In the genomic region with DNA sequence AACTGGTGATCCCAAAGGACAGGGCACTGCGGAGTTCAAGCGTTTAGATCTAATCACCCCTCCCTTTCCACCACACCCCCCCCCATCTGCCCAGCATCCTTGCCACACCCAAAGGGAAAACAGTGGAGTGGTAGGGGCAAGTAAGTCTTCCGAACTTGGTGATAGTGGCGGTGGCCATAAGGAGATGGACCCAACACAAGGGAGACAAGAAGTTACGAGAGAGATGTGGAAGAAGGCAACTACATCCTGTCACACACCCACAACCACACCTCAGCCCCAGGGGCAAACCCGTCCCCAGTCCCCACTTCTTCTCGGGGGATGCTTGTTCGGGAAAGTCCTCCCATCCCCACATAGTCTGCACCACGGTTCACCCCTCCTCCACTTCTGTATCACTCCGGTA, we compare ENCODE assay signal across 9 mouse cellular contexts. TPM values are rescaled to one million over a fixed set of nuclear protein-coding genes. Genes with fewer than 3 reads are reported as not detected.
DNase-seq lines count a peak whose midpoint lies in the region; ATAC-seq and TF ChIP-seq lines count a peak whose summit lies in the region.
"Had no signal": no experiment of that assay in that cellular context is flagged by ENCODE, and none has a peak within 500 bp of the region (broad histone marks: within the 10 kb centered on the region; RNA-seq: fewer than 3 reads in every experiment).

No protein-coding gene starts in this region.

- peak overlapping the region; percentile 64 for H3K9ac ChIP-seq in hindbrain, embryonic 15.5 days
- H3K9ac ChIP-seq in midbrain, embryonic 11.5 days (ENCODE audit: low read length) = peak overlapping the region; percentile 72

- no peaks in the 10 kb centered on the region for H3K36me3 ChIP-seq in hindbrain, embryonic 15.5 days
- H3K36me3 ChIP-seq in midbrain, embryonic 11.5 days (ENCODE audit: control insufficient read depth, insufficient read depth, low read length) = no peaks in the 10 kb centered on the region

- peak overlapping the region; percentile 86 for H3K4me2 ChIP-seq in hindbrain, embryonic 15.5 days
- H3K4me2 ChIP-seq in midbrain, embryonic 11.5 days = peak overlapping the region; percentile 99

- TF ChIP-seq POLR2A in bone marrow, adult 2 months (IDR thresholded peaks at IDR 0.05; ENCODE audit: borderline replicate concordance, control insufficient read depth, low read depth, low read length) = no peak

- H3K4me1 ChIP-seq in bone marrow, adult 2 months (ENCODE audit: control insufficient read depth, insufficient read depth, low read length) = no peaks in the 10 kb centered on the region; the same call in 1 of the 2 replicates
- H3K4me1 ChIP-seq in hindbrain, embryonic 15.5 days (replicated peaks) = peaks cover 26% of the 10 kb centered on the region
- peaks cover 12% of the 10 kb centered on the region for H3K4me1 ChIP-seq in midbrain, embryonic 11.5 days (ENCODE audit: control insufficient read depth, insufficient read depth, low read length)

- H3K27ac ChIP-seq in bone marrow, adult 2 months (ENCODE audit: control insufficient read depth, insufficient read depth, low read depth, low read length, poor library complexity) = no peak overlapping the region
- no peak overlapping the region for H3K27ac ChIP-seq in hindbrain, embryonic 15.5 days (replicated peaks)
- no peak overlapping the region for H3K27ac ChIP-seq in midbrain, embryonic 11.5 days (ENCODE audit: low read depth, low read length)

- TF ChIP-seq CTCF in bone marrow, adult 2 months (IDR thresholded peaks at IDR 0.05; ENCODE audit: control insufficient read depth, insufficient read depth, low read length) = no peak

- DNase-seq in heart, adult 11 months = peak; percentile 92
- DNase-seq in heart, postnatal 4 days = no peak
- peak; percentile 89 for DNase-seq in midbrain, embryonic 11.5 days (ENCODE audit: low spot score, missing footprints)
- no peak for DNase-seq in c-Kit-positive CD71-positive TER-119-positive erythroid progenitor cells, embryonic 14.5 days (ENCODE audit: low spot score)
- no peak for DNase-seq in retina, postnatal 1 day
- no peak for DNase-seq in left cerebral cortex, adult 8-10 months (ENCODE audit: low spot score in 2 of 2)

- H3K27me3 ChIP-seq in hindbrain, embryonic 15.5 days = no peaks in the 10 kb centered on the region
- no peaks in the 10 kb centered on the region for H3K27me3 ChIP-seq in midbrain, embryonic 11.5 days (ENCODE audit: control insufficient read depth, insufficient read depth, low read length)

- 19% methylated on average over 10 of the region's 10 CpGs for WGBS in bone marrow, adult 2 months
- 14% methylated on average over 10 of the region's 10 CpGs for WGBS in hindbrain, embryonic 15.5 days
- 13% methylated on average over 10 of the region's 10 CpGs for WGBS in midbrain, embryonic 11.5 days

- ATAC-seq in hindbrain, embryonic 15.5 days (ENCODE audit: low FRiP score, low read depth) = peak; percentile 13; the same call in 1 of the 2 replicates
- ATAC-seq in midbrain, embryonic 11.5 days (ENCODE audit: low FRiP score) = no peak

- no peaks in the 10 kb centered on the region for H3K9me3 ChIP-seq in hindbrain, embryonic 15.5 days
- no peaks in the 10 kb centered on the region for H3K9me3 ChIP-seq in midbrain, embryonic 11.5 days (ENCODE audit: control insufficient read depth, low read length)

- H3K4me3 ChIP-seq in bone marrow, adult 2 months (replicated peaks; ENCODE audit: control insufficient read depth, low read depth, low read length) = peak overlapping the region; percentile 47
- H3K4me3 ChIP-seq in hindbrain, embryonic 15.5 days = peak overlapping the region; percentile 90
- H3K4me3 ChIP-seq in midbrain, embryonic 11.5 days (ENCODE audit: low read depth, low read length) = peak overlapping the region; percentile 64

RNA-seq across cellular contexts. Expression of gene Pdia5, which starts 0.9 kb away (rescaled TPM):
- 10 to 100 TPM; 12.4 to 13.2 TPM for total RNA-seq in heart, postnatal 4 days (2021)
- 6.6 TPM in 1 of 2 replicates, not detected in the other for polyA plus RNA-seq in bone marrow, adult 2 months (2011; ENCODE audit: insufficient read depth, insufficient read length, low replicate concordance, missing spikeins)
- polyA plus RNA-seq in hindbrain, embryonic 15.5 days (2015; fragmentation: Nextera tagmentation; extraction: Ambion mirVana) = 14.5 and 14.6 TPM in 2 replicates
- polyA plus RNA-seq in midbrain, embryonic 11.5 days (2014; fragmentation: Nextera tagmentation; extraction: Ambion mirVana) = 8.7 and 9.6 TPM in 2 replicates
- 1 to 10 TPM; 2.9 to 5.8 (median 4.3) TPM for total RNA-seq in left cerebral cortex, adult 8-10 months (2022)

RNA-seq across cellular contexts. Expression of gene Sema5b, which starts 51.2 kb away (rescaled TPM):
- total RNA-seq in heart, postnatal 4 days (2021) = 1 to 10 TPM; 2.1 to 2.8 TPM
- not detected in 2 replicates for polyA plus RNA-seq in bone marrow, adult 2 months (2011; ENCODE audit: insufficient read depth, insufficient read length, low replicate concordance, missing spikeins)
- polyA plus RNA-seq in hindbrain, embryonic 15.5 days (2015; fragmentation: Nextera tagmentation; extraction: Ambion mirVana) = 19.8 and 25.6 TPM in 2 replicates
- 31.1 and 31.7 TPM in 2 replicates for polyA plus RNA-seq in midbrain, embryonic 11.5 days (2014; fragmentation: Nextera tagmentation; extraction: Ambion mirVana)
- total RNA-seq in left cerebral cortex, adult 8-10 months (2022) = 10 to 100 TPM; 15.2 to 20.7 (median 16.1) TPM
- total RNA-seq: common myeloid progenitor, adult 5-6 weeks had no signal

Comparison
In these comparisons a context has a peak if more than half of its experiments do, and no peak if none do; other contexts are left out.
1. DNase-seq: peak in heart, adult 11 months (single experiment) and midbrain, embryonic 11.5 days (single experiment); none in heart, postnatal 4 days (single experiment), c-Kit-positive CD71-positive TER-119-positive erythroid progenitor cells, embryonic 14.5 days (single experiment), retina, postnatal 1 day (single experiment) and left cerebral cortex, adult 8-10 months (0 of 2).
2. RNA of gene Sema5b, which starts 51.2 kb away (polyA plus RNA-seq): 31.1 to 31.7 TPM in midbrain, embryonic 11.5 days and 19.8 to 25.6 TPM in hindbrain, embryonic 15.5 days; not detected in bone marrow, adult 2 months; every median in the first group is over 10 times any median in the second.
3. Peak in every context shown above with its lines, with median percentiles within 50 percentile points of each other: H3K4me3 ChIP-seq.